Mouse (Mus musculus) embryo, embryonic 9.5 days (tissue): Measurements from ENCODE around the gene Olfr137.

Experiments used
- DNase-seq: peaks from one replicate; pipeline ENCODE4 v3.0.0-alpha.2; 2017; ENCODE audit errors: extremely low spot score

The Olfr137 gene

GRCm38 (mm10) chr17:38307470-38307869 is at the start of gene Olfr137:
Olfr137 (minus strand) TSS chr17:38307570.
- DNase-seq, result no peak

- no peak for DNase-seq
Measured at GRCm38 (mm10) chr17:38329531-38329930, 22.2 kb upstream of the Olfr137 start, which contains the start of gene Olfr136. Olfr136 (plus strand) TSS chr17:38329831.

- no peak for DNase-seq
Measured at GRCm38 (mm10) chr17:38260735-38261134, 46.6 kb downstream of the Olfr137 start, which contains the start of gene Olfr138. Olfr138 (plus strand) TSS chr17:38261035.
